Mouse (Mus musculus): ENCODE data around the gene Ppp1r13b.
A peak's percentile ranks its signal among the peaks of the same experiment; 100 is the strongest.

DNA sequence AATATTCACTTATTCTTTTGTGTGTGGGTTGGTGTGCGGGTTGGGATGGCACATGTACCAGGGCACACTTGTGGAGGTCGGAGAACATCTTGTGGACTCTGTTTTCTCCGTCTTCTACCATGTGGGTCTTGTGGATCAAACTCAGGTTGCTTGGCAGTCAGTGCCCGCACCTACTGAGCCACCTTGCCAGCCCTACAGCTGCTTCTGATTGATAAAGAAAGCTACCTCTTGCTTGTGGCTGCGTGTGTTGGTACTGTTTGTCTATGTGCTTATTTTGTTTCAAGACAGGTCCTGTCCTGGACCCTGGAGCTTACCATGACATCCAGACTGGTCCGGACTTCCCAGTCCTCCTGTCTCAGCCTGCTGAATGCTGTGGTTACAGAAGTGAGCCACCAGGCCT lies 15.2 kb upstream of the Ppp1r13b start:
- TF ChIP-seq GATA1 (IDR thresholded peaks at IDR 0.05; ENCODE audit: low read length) (no peak), TAL1 (IDR thresholded peaks at IDR 0.05; ENCODE audit: low read length) (peak; percentile 82)
